Mouse (Mus musculus): ENCODE measurements around the gene Plekhf1.

Gene Plekhf1

DNA sequence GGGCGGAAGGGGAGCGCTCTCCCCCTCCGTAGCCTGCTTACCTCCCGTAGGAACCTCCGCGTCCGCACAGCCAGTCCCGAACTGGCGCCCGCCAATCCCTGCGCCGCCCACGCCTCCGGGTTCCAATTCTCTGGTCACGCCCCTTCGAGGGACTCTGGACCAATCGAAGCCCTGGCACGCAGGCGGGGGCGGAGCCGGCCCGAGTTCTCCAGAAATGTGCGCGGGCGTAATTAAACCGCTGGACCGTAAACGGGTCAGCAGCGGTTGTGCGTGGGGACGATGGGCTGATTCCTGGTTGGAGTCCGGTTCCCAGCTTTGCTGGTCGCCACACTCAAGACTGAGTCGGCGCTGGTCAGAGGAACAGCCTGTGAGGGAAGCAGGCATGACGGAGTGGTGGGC, at the start of gene Plekhf1:
Plekhf1 (minus strand) TSS at position 117 of the 399 bp plus-strand sequence.
- in situ Hi-C loops (cut with MboI; ENCODE audit: low pct_unique_long_range_greater_than_20kb in 1 of 2, low sequenced_read_pairs in 2 of 2, unreplicated experiment in 1 of 2) = no loop called here

DNA sequence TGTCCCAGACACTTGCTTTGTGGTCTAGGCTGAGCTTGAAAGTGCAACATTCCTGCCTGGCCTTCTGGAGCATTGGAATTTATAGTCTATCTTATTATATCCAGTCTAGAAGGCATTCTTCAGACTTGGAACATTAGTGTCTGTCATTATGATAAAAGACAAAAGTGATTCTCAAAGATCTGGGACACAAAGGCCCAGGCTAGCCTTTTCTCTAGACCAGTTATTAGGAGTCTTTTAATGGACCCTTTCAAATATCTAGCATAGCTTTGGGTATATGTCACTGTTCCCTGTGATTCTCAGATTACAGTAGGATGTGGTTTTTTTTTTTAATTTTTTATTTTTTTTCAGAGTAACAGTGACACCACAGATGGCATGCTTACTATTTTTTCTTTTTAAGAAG, 44.7 kb upstream of the Plekhf1 start:
- in situ Hi-C loops (cut with MboI; ENCODE audit: low pct_unique_long_range_greater_than_20kb in 1 of 2, low sequenced_read_pairs in 2 of 2, unreplicated experiment in 1 of 2) = no loop called here

DNA sequence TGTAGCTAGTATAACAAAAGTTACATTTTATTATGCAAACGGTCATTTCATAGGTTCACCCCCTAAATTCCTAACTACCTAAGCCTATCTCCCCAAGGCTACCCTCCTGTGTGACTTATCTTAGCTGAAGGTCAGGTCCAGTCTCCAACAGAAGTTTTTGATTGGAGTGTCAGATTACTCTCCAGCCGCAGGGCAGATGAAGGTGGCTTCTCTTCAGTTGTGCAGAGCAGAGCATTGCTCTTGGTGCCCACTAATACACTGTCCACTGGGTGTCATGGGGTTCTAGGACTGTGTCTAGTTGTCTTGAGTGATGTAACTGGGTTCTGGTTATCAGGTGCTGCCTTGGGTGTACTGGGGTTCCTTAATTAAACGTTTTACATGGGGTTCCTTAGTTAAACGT, 44.0 kb upstream of the Plekhf1 start:
- in situ Hi-C loops (cut with MboI; ENCODE audit: low pct_unique_long_range_greater_than_20kb in 1 of 2, low sequenced_read_pairs in 2 of 2, unreplicated experiment in 1 of 2) = no loop called here

DNA sequence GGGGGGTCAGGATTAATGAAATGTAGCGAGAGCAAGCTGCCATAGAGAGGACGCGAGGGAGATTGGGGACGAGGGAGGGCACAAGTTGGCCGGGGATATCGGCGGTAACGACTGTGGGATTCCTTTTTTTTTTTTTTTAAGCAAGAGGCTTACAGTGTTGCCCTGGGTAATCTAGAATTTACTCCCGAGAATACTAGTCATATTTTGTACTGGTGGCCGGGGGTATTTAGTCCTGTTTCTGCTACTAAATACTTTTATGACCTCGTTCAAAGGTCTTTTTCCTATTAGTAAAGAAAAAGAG, 43.6 kb upstream of the Plekhf1 start:
- in situ Hi-C loops (cut with MboI; ENCODE audit: low pct_unique_long_range_greater_than_20kb in 1 of 2, low sequenced_read_pairs in 2 of 2, unreplicated experiment in 1 of 2) = no loop called here

DNA sequence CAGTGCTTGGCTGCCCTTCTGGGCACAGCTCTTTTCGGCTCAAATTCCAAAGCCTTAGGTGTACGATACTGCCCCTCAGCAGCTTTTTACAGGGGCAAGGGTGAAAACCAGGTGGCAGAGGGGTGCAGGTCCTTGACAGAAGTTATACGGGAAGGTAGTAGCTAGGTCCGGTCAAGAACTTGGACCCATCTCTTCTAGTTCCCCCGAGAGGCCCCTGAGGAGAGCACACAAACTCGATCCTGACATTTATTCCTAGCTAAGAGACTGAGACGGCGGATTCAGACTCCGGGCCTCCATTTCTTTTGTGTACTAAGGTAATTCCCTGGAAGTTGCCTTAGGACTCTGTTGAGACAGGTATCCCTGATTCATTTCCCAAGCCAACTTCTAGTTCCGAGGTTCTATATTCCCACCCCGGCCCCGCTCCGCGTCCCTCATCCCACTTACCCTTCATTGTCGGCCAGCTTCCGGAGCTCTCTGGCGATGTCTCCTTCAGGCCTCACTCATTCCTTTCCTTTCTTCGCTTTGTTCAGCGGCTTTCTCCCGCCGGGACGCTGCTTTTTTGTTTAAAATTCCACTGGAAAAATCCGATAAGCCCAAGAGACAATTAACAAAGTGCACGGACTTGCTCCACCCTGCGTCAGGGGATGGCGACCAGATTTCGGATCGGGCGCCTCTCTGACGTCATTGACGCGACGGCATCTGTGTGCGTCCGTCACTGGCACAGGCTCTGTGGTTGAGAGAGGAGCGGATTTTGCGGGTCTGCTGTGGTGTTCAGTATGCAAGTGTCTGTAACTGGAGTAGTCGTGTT, 43.1 kb upstream of the Plekhf1 start, which contains the start of gene Pop4:
Pop4 (minus strand) TSS at position 721 of the 808 bp plus-strand sequence.
- in situ Hi-C loops (cut with MboI; ENCODE audit: low pct_unique_long_range_greater_than_20kb in 1 of 2, low sequenced_read_pairs in 2 of 2, unreplicated experiment in 1 of 2) = no loop called here

DNA sequence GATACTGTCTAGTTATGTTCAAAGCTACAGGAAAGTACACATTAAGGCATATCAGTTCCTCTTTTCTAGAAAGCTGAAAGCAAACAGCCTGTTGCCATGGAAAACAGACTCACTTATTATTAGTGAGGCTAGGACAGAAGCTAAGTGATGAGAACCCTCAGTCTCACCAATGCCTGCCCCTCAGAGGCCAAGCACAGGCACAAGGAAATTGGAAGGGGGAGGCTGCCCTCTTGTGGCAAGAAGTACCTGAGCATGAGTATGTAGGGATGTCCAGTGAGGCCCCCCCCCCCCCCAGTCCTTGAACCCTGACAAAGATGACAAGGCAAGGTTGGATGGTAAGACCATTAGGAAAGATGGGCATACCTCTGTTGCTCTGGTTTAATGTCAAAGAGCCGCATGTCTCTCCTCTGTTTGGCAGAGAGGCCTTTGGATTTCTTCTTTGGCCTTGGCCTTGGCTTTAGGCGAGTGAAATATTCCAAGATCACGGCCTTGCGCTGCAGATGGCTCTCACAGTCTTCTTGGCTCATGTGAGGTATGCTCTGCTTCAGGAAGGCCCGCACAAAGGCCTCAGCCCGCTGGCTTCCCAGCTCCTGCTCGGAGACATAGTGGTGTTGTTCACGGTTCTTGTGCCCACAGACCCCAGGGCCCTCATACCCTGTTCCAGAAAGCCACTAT, 39.3 kb upstream of the Plekhf1 start:
- in situ Hi-C loops (cut with MboI; ENCODE audit: low pct_unique_long_range_greater_than_20kb in 1 of 2, low sequenced_read_pairs in 2 of 2, unreplicated experiment in 1 of 2) = loop anchor here in 1 of 2 experiments (10.0 kb wide), 1 partner anchor 62 kb away; no protein-coding TSS in a partner anchor

DNA sequence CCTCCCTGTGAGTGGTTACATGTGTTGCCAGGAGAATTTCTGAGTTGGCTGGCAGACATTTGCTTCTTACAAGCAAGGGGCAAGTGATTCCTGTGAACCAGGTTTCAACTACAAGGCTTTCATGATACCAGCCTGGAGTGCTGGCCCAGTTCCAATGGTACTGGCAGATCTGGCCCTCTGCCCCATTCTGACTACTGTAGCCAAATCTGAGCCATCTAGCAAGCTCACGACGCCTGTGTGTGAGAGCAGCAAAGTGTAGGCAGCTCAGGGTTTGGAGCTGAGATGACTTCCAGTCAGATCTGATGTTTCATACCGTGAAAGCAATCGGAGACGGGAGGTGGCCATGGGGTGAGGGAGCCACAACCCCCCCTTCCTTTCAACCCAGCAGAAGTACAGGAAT, 34.6 kb upstream of the Plekhf1 start:
- in situ Hi-C loops (cut with MboI; ENCODE audit: low pct_unique_long_range_greater_than_20kb in 1 of 2, low sequenced_read_pairs in 2 of 2, unreplicated experiment in 1 of 2) = loop anchor here in 1 of 2 experiments (10.0 kb wide), 1 partner anchor 58 kb away; no protein-coding TSS in a partner anchor

DNA sequence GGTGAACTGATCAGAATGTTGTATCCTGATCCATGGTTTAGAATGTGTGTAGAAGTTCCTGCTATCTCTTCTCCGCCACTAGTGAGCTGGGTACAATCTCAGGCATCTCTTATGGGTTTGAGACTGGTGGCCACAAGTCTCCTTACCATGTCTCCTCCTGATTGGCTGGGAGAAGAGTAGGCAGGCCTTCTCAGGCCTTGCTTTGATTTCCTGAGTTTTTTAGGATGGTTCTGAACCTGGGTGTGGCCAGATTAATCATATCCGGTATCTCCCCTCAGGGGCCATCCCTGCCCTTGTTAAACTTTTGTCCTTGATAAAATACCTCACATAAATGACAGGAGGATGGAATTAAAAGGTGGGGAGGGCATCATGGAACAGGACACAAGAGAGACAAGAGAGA, 31.8 kb upstream of the Plekhf1 start:
- in situ Hi-C loops (cut with MboI; ENCODE audit: low pct_unique_long_range_greater_than_20kb in 1 of 2, low sequenced_read_pairs in 2 of 2, unreplicated experiment in 1 of 2) = loop anchor here (5.0 to 10.0 kb wide), 2 partner anchors 55 to 67 kb away; no protein-coding TSS in a partner anchor

DNA sequence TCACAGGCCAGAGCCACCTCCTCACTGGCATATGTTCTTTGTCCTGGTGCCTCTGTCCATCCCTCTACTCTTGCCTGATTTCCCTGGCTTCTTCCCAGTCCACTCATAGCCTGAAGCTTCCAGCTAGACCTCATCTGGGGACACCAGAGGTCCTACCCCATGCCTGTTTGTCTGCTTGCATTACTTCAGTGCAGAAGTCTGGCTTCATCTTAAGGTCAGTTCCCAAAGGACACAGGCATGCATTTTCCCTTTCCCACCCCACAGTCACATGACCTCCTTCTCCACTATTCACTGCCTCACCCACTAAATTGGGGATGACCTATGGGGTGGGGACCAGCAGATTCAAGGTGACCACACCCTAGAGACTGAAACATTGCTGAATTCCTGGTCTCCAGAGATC, 25.6 kb upstream of the Plekhf1 start:
- in situ Hi-C loops (cut with MboI; ENCODE audit: low pct_unique_long_range_greater_than_20kb in 1 of 2, low sequenced_read_pairs in 2 of 2, unreplicated experiment in 1 of 2) = no loop called here

DNA sequence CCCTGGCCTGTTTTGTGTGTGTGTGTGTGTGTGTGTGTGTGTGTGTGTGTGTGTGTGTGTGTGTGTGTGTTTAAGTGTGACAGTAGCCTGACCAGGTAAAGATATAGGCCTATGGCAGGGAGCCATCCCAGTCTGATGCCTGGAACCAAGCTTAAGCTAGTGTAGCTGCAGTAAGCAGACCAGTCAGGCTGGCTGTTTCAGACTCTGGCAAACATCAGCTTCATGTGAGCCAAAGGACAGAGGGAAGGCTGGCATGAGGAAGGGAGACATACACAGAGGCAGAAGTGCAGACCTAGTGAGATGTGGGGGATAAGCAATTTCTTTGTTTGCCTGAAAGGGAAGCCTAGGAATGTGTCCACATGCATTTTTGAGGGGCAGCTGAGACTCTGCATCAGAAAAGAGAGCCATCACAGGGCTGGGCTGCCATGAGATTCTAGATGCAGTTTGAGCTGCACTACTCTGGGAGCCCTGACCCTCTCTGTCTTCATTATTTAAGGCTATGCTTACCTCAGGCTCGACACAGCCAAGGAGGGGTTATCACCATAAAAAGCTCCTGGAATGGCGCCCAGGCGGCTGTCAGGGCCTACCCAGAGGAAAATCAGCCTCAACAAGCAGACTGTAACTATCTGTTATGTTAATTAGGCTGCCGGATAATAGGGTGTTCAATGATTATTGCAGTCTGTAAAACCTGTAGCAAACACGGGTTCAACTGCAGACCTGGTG, 23.8 kb upstream of the Plekhf1 start:
- in situ Hi-C loops (cut with MboI; ENCODE audit: low pct_unique_long_range_greater_than_20kb in 1 of 2, low sequenced_read_pairs in 2 of 2, unreplicated experiment in 1 of 2) = no loop called here

DNA sequence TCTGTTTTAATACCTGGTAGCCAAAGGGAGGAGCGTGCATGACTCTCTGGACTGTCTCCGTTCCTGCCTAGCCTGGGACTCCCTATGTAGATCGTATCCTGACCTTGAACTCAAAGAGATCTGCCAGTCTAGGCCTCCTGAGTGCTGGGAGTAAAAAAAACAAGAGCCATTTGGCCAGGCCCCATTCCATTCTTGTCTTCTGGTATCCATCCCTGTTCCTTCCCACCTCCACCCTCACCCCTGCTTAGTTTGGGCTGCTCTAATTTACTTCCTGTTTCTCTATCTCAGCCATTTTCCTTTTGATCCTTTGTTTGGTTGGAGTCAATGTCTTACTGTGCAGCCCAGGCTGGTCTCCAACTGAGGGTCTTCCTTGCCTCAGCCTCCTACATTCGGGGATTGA, 14.6 kb upstream of the Plekhf1 start:
- in situ Hi-C loops (cut with MboI; ENCODE audit: low pct_unique_long_range_greater_than_20kb in 1 of 2, low sequenced_read_pairs in 2 of 2, unreplicated experiment in 1 of 2) = no loop called here

DNA sequence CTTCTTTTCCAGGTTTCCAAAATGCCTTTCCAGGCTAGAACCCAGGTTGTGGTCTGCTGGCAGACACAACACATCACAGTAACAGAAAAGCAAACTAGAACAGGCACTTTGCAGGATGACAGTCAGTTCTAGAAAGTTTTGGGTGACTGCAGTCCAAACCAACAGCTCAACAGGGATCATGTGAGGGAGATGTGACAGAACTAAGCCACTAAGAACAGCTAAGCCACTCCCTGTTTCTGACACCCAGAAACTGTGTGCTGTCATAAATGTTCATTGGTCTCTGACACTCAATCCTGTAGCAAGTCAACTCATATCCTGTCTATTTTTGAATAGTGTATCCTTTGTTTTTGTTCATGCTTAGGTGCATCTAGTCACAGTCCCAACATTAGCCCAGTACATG, 9.3 kb upstream of the Plekhf1 start:
- in situ Hi-C loops (cut with MboI; ENCODE audit: low pct_unique_long_range_greater_than_20kb in 1 of 2, low sequenced_read_pairs in 2 of 2, unreplicated experiment in 1 of 2) = no loop called here

DNA sequence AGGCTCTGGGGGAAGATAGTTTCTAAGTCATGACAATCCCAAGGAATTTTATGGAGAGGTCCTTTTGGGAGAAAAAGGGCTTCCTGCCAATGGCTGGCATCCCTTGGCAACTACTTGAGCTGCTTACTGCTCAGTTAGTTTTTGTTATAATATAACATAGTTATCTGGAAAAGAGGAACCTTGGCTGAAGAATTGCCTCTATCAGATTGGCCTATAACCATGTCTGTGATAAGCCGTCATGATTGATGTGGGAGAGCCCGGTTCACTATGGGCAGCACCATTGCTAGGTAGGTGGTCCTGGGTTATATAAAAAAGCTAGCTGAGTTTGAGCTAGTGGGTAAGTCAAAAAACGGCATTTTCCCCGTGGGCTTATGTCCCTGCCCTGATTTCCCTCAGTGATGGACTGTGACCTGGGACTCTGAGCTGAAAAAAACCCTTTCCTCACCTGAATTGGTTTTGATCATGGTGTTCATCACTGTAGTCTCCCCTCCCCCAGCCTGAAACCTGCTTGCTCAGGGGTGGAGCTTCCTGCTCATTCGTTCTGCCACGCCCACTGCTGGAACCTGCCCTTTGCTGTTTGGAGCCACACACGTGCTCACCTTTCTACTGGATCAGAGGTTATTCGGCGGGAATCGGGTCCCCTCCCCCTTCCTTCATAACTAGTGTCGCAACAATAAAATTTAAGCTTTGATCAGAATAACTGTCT, 8.7 kb upstream of the Plekhf1 start:
- in situ Hi-C loops (cut with MboI; ENCODE audit: low pct_unique_long_range_greater_than_20kb in 1 of 2, low sequenced_read_pairs in 2 of 2, unreplicated experiment in 1 of 2) = no loop called here

DNA sequence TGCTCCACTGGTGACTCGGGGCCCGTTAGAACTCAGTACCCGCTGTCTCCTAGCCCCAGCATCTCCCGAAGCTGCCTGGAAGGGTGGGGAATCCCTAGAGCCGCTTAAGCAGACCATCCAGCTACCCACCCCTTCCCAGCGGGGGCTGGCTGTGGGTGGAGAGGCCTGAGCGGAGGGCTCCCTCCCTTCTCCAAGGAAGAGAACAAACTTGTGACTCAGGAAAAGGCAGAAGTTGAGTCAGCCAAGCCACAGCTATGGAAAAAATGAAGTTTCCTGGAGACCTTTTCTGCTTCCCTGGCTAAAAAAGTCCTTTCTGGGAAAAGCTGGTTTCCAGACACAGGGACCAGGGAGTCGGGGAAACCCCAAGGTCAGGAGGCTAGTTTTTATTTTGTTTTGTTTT, 2.5 kb upstream of the Plekhf1 start:
- in situ Hi-C loops (cut with MboI; ENCODE audit: low pct_unique_long_range_greater_than_20kb in 1 of 2, low sequenced_read_pairs in 2 of 2, unreplicated experiment in 1 of 2) = no loop called here

DNA sequence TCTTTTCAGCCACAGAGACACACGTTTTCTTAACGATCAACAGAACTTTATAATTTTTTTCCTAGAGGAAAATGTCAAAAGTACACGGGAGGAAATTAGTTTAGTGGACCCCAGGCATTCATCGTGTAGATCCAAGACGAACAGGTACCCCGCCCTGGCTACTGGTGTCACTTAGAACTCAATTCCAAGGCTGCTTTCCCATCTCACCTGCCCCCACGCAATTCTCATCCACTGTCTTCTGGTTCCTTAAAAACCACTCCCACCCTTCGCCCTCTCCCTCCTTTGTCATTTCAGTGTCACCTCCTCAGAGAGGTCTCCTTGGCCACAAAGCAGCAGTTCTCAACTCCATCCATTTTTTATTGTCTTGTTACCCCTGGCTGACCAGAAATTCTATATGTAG, 513 bp upstream of the Plekhf1 start:
- in situ Hi-C loops (cut with MboI; ENCODE audit: low pct_unique_long_range_greater_than_20kb in 1 of 2, low sequenced_read_pairs in 2 of 2, unreplicated experiment in 1 of 2) = no loop called here

DNA sequence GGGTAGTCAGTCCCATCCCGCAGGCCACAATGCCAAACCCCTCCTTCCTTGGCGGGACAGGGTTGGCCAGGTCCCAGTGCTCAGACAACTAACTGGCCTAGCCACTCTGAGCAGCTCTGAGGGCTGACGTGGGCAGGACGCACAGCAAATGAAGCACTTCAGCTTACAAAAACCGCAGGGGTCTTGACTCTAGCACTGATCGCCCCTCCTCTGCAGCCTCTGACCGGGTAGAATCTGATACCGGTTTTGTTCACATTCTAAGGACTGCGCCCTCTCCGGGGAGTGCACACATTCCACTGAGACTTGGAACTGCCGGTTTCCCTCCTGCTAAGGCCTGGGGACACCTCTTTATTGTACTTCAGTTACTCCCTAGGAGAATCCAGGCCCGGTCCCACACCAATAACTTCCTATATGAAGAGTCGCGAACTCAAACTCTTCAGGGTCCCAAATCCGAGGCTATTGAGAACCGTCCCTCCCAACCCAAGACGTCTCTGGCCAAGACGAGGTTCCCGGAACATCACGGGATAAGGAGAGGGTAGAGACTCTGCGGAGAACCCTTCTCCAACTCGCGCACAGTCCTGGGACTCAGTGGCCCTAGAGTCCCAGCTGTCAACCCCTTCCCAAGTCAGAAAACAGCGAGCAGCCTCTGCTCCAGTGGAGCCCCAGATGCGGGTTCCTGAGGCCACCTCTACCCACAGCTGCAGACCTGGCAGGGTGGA, 476 bp downstream of the Plekhf1 start:
- in situ Hi-C loops (cut with MboI; ENCODE audit: low pct_unique_long_range_greater_than_20kb in 1 of 2, low sequenced_read_pairs in 2 of 2, unreplicated experiment in 1 of 2) = no loop called here

DNA sequence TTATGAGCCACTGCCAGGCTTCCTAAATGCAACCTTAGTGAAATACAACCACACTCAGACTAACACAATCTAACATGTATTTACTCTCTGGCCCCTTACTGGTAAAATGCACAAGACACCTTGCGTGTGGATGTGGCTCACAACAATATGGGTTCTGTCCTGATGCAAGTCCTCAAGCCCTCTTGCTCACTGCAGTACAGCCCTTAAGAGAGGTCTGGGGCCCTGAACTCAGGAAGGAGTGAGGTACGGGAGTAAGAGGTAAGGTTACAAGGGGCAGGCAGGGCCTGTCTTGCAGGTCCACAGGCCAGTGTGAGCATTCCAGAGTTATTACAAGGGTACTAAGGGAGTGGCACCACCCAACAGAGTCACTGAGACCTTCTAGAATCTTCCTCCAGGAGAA, 1.6 kb downstream of the Plekhf1 start:
- in situ Hi-C loops (cut with MboI; ENCODE audit: low pct_unique_long_range_greater_than_20kb in 1 of 2, low sequenced_read_pairs in 2 of 2, unreplicated experiment in 1 of 2) = no loop called here
